7 mouse cellular contexts compared by ENCODE assay signal in genomic region chr8:120821399-120822170, GRCm38 (mm10).
DNase-seq lines count a peak whose midpoint lies in the region.

No protein-coding gene starts in this region.

- peak; percentile 53 for DNase-seq in ovary, postnatal 14 days (ENCODE audit: low spot score)
- DNase-seq in ovary, postnatal 36 days (ENCODE audit: low spot score): no peak
- peak; percentile 73 for DNase-seq in adrenal gland, postnatal 10 days
- peak; percentile 17 for DNase-seq in fibroblast of lung, adult 2 months (ENCODE audit: low read depth)
- DNase-seq in kidney, postnatal 36 days: peak; percentile 42 to 83
- DNase-seq in lung, postnatal 36 days: peak; percentile 79
- peak; percentile 77 for DNase-seq in right cerebral cortex, postnatal 4 days
